Mouse (Mus musculus) liver, embryonic 14.5 days (tissue): ENCODE results near the gene Cfap54.

ENCODE experiments used
- CTCF ChIP-seq: IDR thresholded peaks from 2 replicates; pipeline ENCODE4 v1.5.1; 2016; ENCODE audit warnings: antibody characterized with exemption, low read depth, control low read depth
- EP300 ChIP-seq: IDR thresholded peaks from 2 replicates; pipeline ENCODE4 v1.6.1; 2016; ENCODE audit warnings: antibody characterized with exemption, low read depth

- no peak for TF ChIP-seq CTCF
- TF ChIP-seq EP300 = no peak
Observed at GRCm38 (mm10) chr10:93113968-93114367, 32.5 kb upstream of the Cfap54 start.
